Mouse (Mus musculus) cerebellum, adult 2 months (tissue): Measurements from ENCODE around the gene Trf.
A peak's percentile ranks its signal among the peaks of the same experiment; 100 is the strongest.

Experiments
- CTCF ChIP-seq: fragments of 200-500 bp; IDR thresholded peaks from 2 replicates; pipeline ENCODE4 v1.5.1; 2011; ENCODE audit warnings: low read depth, mild to moderate bottlenecking, control low read depth, low read length, moderate library complexity, borderline replicate concordance; ENCODE audit not compliant: insufficient read depth
- POLR2A ChIP-seq: fragments of 200-500 bp; IDR thresholded peaks from 2 replicates; pipeline ENCODE4 v1.6.1; 2011; ENCODE audit warnings: low read length, control low read depth, borderline replicate concordance; ENCODE audit not compliant: insufficient read depth

DNA sequence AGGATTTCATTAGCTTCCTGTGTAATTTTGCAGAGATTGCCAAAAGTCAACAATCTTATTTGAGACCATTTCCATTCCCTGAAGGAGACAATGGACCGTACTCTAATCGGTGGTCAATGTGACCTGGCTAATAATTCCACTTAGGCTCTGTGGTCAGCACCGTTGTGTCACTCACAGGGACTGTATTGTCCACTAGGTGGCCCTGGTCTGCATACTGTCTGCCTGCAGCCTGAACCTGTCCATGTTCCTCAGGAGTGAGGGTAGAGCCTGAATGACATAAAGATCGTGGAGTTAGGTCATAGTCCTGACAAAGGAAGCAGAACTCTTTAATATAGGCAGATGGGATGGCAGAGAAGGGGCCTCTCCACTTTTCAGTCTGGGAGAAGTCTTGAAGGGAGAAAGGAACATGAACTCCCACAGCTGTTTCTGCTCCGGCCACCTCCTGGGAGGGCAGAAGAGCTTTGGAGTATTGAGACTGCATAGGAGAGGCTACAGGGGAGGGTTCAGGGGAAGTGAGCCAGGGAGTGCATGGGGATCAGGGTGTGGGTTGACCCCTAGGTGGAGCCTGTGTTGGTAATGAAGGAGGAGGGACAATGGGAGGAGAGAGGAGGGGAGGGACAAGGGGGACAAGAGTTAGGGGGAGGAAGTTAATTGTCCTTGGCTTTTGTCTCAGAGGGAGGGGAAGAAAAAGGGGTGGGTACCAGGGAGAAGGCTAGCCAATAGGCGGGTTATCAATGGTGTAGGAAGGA lies 55.3 kb downstream of the Trf start:
- TF ChIP-seq CTCF (peak; percentile 72), POLR2A (no peak)
